Mouse (Mus musculus) myocyte (in vitro differentiated cells): Measurements from ENCODE around the gene Col6a6. TPM values are rescaled to one million over a fixed set of nuclear protein-coding genes. Genes with fewer than 3 reads are reported as not detected.

Experiments
- H3K27me3 ChIP-seq: one replicate; pipeline ENCODE4 v1.6.1; 2011; ENCODE audit not compliant: control insufficient read depth, insufficient read depth, insufficient read length
- H3K36me3 ChIP-seq: one replicate; pipeline ENCODE4 v1.6.1; 2011; ENCODE audit not compliant: control insufficient read depth, insufficient read depth
- H3K4me2 ChIP-seq: one replicate; pipeline ENCODE4 v1.6.1; 2011; ENCODE audit warnings: low read depth, control low read depth
- H3K4me3 ChIP-seq: one replicate; pipeline ENCODE4 v1.5.1; 2011; ENCODE audit warnings: mild to moderate bottlenecking, control low read depth, moderate library complexity
- H3K79me2 ChIP-seq: one replicate; pipeline ENCODE4 v1.6.1; 2011; ENCODE audit not compliant: control insufficient read depth, insufficient read depth
- H3ac ChIP-seq: one replicate; pipeline ENCODE4 v1.6.1; 2011; ENCODE audit not compliant: control insufficient read depth, insufficient read length
- CEBPB ChIP-seq: IDR thresholded peaks from 2 replicates; pipeline ENCODE4 v1.6.1; 2011; ENCODE audit warnings: mild to moderate bottlenecking, moderate library complexity; ENCODE audit not compliant: poor library complexity, insufficient read depth, severe bottlenecking
- E2F4 ChIP-seq: IDR thresholded peaks from one replicate; pipeline ENCODE4 v1.6.1; 2011; ENCODE audit warnings: mild to moderate bottlenecking, control low read depth, moderate library complexity; ENCODE audit not compliant: insufficient read depth
- MAX ChIP-seq: IDR thresholded peaks from one replicate; pipeline ENCODE4 v1.6.1; 2011; ENCODE audit warnings: low read depth, mild to moderate bottlenecking, control low read depth
- MYOD1 ChIP-seq, 3 experiments: IDR thresholded peaks; one replicate each; pipeline ENCODE4 v1.6.1; 2011; ENCODE audit warnings: control low read depth in 2 of 3, low read depth in 2 of 3, mild to moderate bottlenecking in 2 of 3, moderate library complexity in 1 of 3; ENCODE audit not compliant: insufficient read length in 2 of 3, control insufficient read depth in 1 of 3
- MYOG ChIP-seq, 3 experiments: IDR thresholded peaks; one replicate each; pipeline ENCODE4 v1.6.1; 2011; ENCODE audit warnings: control low read depth in 2 of 3, low read depth in 2 of 3, mild to moderate bottlenecking in 2 of 3; ENCODE audit not compliant: insufficient read length in 2 of 3, control insufficient read depth in 1 of 3, insufficient read depth in 1 of 3
- POLR2A ChIP-seq: IDR thresholded peaks from one replicate; pipeline ENCODE4 v1.6.1; 2011; ENCODE audit warnings: low read depth, mild to moderate bottlenecking, control low read depth, moderate library complexity; ENCODE audit not compliant: insufficient read length
- POLR2AphosphoS2 ChIP-seq: IDR thresholded peaks from one replicate; pipeline ENCODE4 v1.6.1; 2011; ENCODE audit warnings: low read depth, control low read depth; ENCODE audit not compliant: insufficient read length
- REST ChIP-seq: IDR thresholded peaks from one replicate; pipeline ENCODE4 v1.6.1; 2011; ENCODE audit warnings: mild to moderate bottlenecking, control low read depth, moderate library complexity; ENCODE audit not compliant: insufficient read depth, insufficient read length
- SRF ChIP-seq: IDR thresholded peaks from one replicate; pipeline ENCODE4 v1.6.1; 2011; ENCODE audit warnings: low read depth; ENCODE audit not compliant: control insufficient read depth, insufficient read length
- TCF12 ChIP-seq: IDR thresholded peaks from one replicate; pipeline ENCODE4 v1.6.1; 2011; ENCODE audit warnings: mild to moderate bottlenecking, control low read depth; ENCODE audit not compliant: poor library complexity, insufficient read depth, severe bottlenecking
- TCF3 ChIP-seq: IDR thresholded peaks from one replicate; pipeline ENCODE4 v1.6.1; 2011; ENCODE audit warnings: low read depth, control low read depth; ENCODE audit not compliant: insufficient read length
- USF1 ChIP-seq: IDR thresholded peaks from one replicate; pipeline ENCODE4 v1.6.1; 2011; ENCODE audit warnings: low read depth, mild to moderate bottlenecking, control low read depth, moderate library complexity
- polyA plus RNA-seq: library from polyadenylated mRNA; unstranded; fragments of >200 nt; fragmentation: generic; extraction: Trizol; gene quantifications from one replicate; pipeline ENCODE4 v1.2.1, GENCODE M21; 2012; ENCODE audit warnings: missing spikeins

Gene Col6a6
- polyA plus RNA-seq, 1 experiment: 0.01 TPM

- TF ChIP-seq MYOG (IDR thresholded peaks at IDR 0.05; ENCODE audit: control insufficient read depth in 1 of 3, insufficient read depth in 1 of 3, insufficient read length in 2 of 3, low read depth in 2 of 3) (no peak), TCF3 (no peak), SRF (no peak), POLR2A (no peak), E2F4 (no peak), TCF12 (no peak), REST (no peak), USF1 (no peak), POLR2AphosphoS2 (no peak), MAX (no peak), CEBPB (no peak), MYOD1 (IDR thresholded peaks at IDR 0.05; ENCODE audit: control insufficient read depth in 1 of 3, insufficient read length in 2 of 3, low read depth in 2 of 3) (no peak)
- H3K36me3 ChIP-seq: no peaks in the 10 kb centered on the region
- H3K27me3 ChIP-seq: no peaks in the 10 kb centered on the region
- H3K79me2 ChIP-seq: no peaks in the 10 kb centered on the region
- H3ac ChIP-seq: no peak overlapping the region
- no peak overlapping the region for H3K4me3 ChIP-seq
- no peak overlapping the region for H3K4me2 ChIP-seq
Observed at GRCm38 (mm10) chr9:105820711-105821110, 7.2 kb downstream of the Col6a6 start.

DNA sequence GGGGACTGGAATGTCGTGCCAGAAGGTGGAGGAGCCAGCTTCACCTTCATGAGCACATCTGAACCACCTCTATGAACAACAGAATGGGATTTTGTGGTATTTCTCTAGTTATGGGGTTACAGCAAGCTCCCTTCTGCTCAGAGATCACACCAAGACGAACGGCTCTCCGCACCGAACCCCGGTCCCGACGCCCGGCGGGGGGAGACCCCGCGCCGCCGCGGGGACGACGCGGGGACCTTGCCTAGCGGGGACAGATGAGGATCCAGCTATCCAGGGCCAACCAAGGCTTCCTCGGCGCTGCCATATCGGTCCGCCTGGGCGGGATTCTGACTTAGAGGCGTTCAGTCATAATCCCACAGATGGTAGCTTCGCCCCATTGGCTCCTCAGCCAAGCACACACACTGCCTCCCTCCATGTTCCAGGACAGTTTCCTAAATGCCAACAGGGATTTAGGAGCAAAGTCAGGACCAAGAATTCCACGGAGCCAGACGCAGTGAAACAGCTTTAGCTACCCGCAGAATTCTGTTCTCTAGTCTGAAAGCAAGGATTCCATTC, 8.7 kb downstream of the Col6a6 start:
- Histone ChIP-seq H3K27me3 (no peaks in the 10 kb centered on the region), H3ac (no peak overlapping the region), H3K4me2 (no peak overlapping the region), H3K36me3 (no peaks in the 10 kb centered on the region), H3K4me3 (no peak overlapping the region), H3K79me2 (no peaks in the 10 kb centered on the region)
- TF ChIP-seq TCF3: no peak
- TF ChIP-seq MYOG (IDR thresholded peaks at IDR 0.05; ENCODE audit: control insufficient read depth in 1 of 3, insufficient read depth in 1 of 3, insufficient read length in 2 of 3, low read depth in 2 of 3): no peak
- TF ChIP-seq E2F4: no peak
- TF ChIP-seq POLR2AphosphoS2: no peak
- no peak for TF ChIP-seq TCF12
- TF ChIP-seq MAX: no peak

DNA sequence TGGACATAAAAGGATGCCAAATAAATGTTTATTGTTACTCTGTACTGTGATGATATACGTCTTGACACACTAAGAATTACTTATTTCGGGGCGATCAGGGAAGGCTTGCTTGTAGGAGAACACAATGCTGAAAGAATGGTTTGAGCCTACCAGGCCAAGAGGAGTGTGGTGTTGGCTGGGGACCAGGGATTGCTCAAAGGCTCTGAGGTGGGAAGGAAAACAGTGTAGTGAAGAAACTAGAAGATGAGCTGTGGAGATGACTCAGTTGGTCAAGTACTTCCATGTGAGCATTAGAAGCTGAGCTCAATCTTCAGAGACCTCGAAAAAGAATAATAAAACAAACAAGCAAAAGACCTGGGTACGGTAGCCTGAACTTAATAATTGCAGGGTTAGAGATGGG, 13.5 kb downstream of the Col6a6 start:
- no peak for TF ChIP-seq SRF
- no peak for TF ChIP-seq MYOG (IDR thresholded peaks at IDR 0.05; ENCODE audit: control insufficient read depth in 1 of 3, insufficient read depth in 1 of 3, insufficient read length in 2 of 3, low read depth in 2 of 3)
- TF ChIP-seq MYOD1 (IDR thresholded peaks at IDR 0.05; ENCODE audit: control insufficient read depth in 1 of 3, insufficient read length in 2 of 3, low read depth in 2 of 3): no peak
- TF ChIP-seq POLR2AphosphoS2: no peak
- TF ChIP-seq E2F4: no peak
- TF ChIP-seq MAX: no peak
- no peak for TF ChIP-seq CEBPB
- no peak for TF ChIP-seq REST
- no peak for TF ChIP-seq USF1
- Histone ChIP-seq H3ac (no peak overlapping the region), H3K4me3 (no peak overlapping the region), H3K27me3 (no peaks in the 10 kb centered on the region), H3K4me2 (no peak overlapping the region), H3K36me3 (no peaks in the 10 kb centered on the region), H3K79me2 (no peaks in the 10 kb centered on the region)

GRCm38 (mm10) chr9:105811458-105811857, 16.5 kb downstream of the Col6a6 start:
- Histone ChIP-seq H3K79me2 (no peaks in the 10 kb centered on the region), H3ac (no peak overlapping the region), H3K4me3 (no peak overlapping the region), H3K27me3 (no peaks in the 10 kb centered on the region), H3K36me3 (no peaks in the 10 kb centered on the region), H3K4me2 (no peak overlapping the region)
- TF ChIP-seq E2F4: no peak
- TF ChIP-seq CEBPB: no peak
- no peak for TF ChIP-seq USF1
- TF ChIP-seq TCF12: no peak
- no peak for TF ChIP-seq MYOG (IDR thresholded peaks at IDR 0.05; ENCODE audit: control insufficient read depth in 1 of 3, insufficient read depth in 1 of 3, insufficient read length in 2 of 3, low read depth in 2 of 3)
- no peak for TF ChIP-seq POLR2A
- TF ChIP-seq TCF3: no peak
- TF ChIP-seq MAX: no peak

GRCm38 (mm10) chr9:105808920-105809505, 18.9 kb downstream of the Col6a6 start:
- TF ChIP-seq POLR2AphosphoS2 (no peak), POLR2A (no peak), CEBPB (no peak), SRF (no peak), REST (no peak), E2F4 (no peak), USF1 (no peak), MYOD1 (IDR thresholded peaks at IDR 0.05; ENCODE audit: control insufficient read depth in 1 of 3, insufficient read length in 2 of 3, low read depth in 2 of 3) (no peak), MYOG (IDR thresholded peaks at IDR 0.05; ENCODE audit: control insufficient read depth in 1 of 3, insufficient read depth in 1 of 3, insufficient read length in 2 of 3, low read depth in 2 of 3) (no peak), TCF12 (no peak), MAX (no peak), TCF3 (no peak)
- no peak overlapping the region for H3K4me2 ChIP-seq
- H3K79me2 ChIP-seq: no peaks in the 10 kb centered on the region
- H3K27me3 ChIP-seq: no peaks in the 10 kb centered on the region
- H3K36me3 ChIP-seq: no peaks in the 10 kb centered on the region
- H3K4me3 ChIP-seq: no peak overlapping the region
- no peak overlapping the region for H3ac ChIP-seq
